16 mouse cellular contexts compared by ENCODE assay signal in the genomic region with DNA sequence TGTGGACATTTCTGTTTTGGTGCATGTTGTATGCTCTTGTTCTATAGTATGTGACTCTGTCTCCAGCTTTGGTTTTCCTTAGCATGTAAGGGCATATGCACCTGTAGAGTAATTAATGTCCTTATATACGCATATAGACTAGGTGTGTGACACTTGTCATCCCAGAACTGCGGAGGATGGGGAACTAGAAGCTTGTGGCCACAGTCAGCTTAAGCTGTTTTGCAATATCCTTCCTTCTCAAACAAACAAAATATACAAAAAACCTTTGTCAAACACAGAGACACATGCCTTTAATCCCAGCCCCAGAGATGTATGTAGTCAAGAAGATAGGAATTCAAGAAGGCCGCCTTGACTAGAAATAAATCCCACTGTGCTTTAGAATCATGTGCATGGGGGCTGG. TPM values are rescaled to one million over a fixed set of nuclear protein-coding genes. Genes with fewer than 3 reads are reported as not detected.
"Had no signal": no experiment of that assay in that cellular context is flagged by ENCODE, and none has a peak within 500 bp of the region (broad histone marks: within the 10 kb centered on the region; RNA-seq: fewer than 3 reads in every experiment).

No protein-coding gene starts in this region.

- H3K27ac ChIP-seq: midbrain, embryonic 13.5 days; midbrain, embryonic 15.5 days; neural tube, embryonic 12.5 days; stomach, embryonic 15.5 days; stomach, postnatal 0 days had no signal

- H3K9me3 ChIP-seq: megakaryocyte, embryonic 14.5 days; midbrain, embryonic 13.5 days; midbrain, embryonic 15.5 days; neural tube, embryonic 12.5 days; stomach, embryonic 15.5 days had no signal

- H3K9ac ChIP-seq: lung, embryonic 14.5 days; midbrain, embryonic 13.5 days; midbrain, embryonic 15.5 days; neural tube, embryonic 12.5 days; stomach, embryonic 15.5 days had no signal

- H3K4me3 ChIP-seq: megakaryocyte, embryonic 14.5 days; midbrain, embryonic 13.5 days; midbrain, embryonic 15.5 days; neural tube, embryonic 12.5 days; stomach, embryonic 15.5 days had no signal

- H3K4me1 ChIP-seq: midbrain, embryonic 13.5 days; midbrain, embryonic 15.5 days; neural tube, embryonic 12.5 days; stomach, embryonic 15.5 days had no signal

- DNase-seq: lung, adult 18-20 months; lung, embryonic 14.5 days; lung, postnatal 10 days; lung, postnatal 4 days; right cerebral cortex, postnatal 14 days; thymus, adult 2 months; thymus, postnatal 25 days; thymus, postnatal 4 days had no signal

- ATAC-seq: midbrain, embryonic 13.5 days; midbrain, embryonic 15.5 days had no signal

- H3K4me2 ChIP-seq: lung, embryonic 14.5 days; midbrain, embryonic 11.5 days; midbrain, embryonic 13.5 days; midbrain, embryonic 15.5 days; neural tube, embryonic 12.5 days; stomach, embryonic 15.5 days had no signal

- H3K27me3 ChIP-seq: megakaryocyte, embryonic 14.5 days; midbrain, embryonic 13.5 days; midbrain, embryonic 15.5 days; neural tube, embryonic 12.5 days; stomach, embryonic 15.5 days had no signal

RNA-seq across cellular contexts. Expression of gene Liph, which starts 50.5 kb away (rescaled TPM):
- total RNA-seq: monocyte, adult 5-6 weeks had no signal
